Mouse (Mus musculus) stomach, embryonic 16.5 days (tissue): ENCODE data around the gene Gm4737. TPM values are rescaled to one million over a fixed set of nuclear protein-coding genes. Genes with fewer than 3 reads are reported as not detected.

ENCODE experiments used
- ATAC-seq: fragments of 200-750 bp; cut with Nextera tagmentation; 2 replicates; pipeline ENCODE4 v1.8.0; 2017; ENCODE audit warnings: moderate number of reproducible peaks, moderate TSS enrichment; ENCODE audit not compliant: insufficient read depth, low FRiP score
- H3K27ac ChIP-seq: fragments of 300-500 bp; sonication (generic); 2 replicates; pipeline ENCODE4 v1.5.1; 2014; ENCODE audit warnings: low read length
- H3K27me3 ChIP-seq: fragments of 300-500 bp; sonication (generic); 2 replicates; pipeline ENCODE4 v1.6.1; 2014; ENCODE audit warnings: low read length, control low read depth, mixed read lengths; ENCODE audit not compliant: control insufficient read depth, insufficient read depth
- H3K36me3 ChIP-seq: fragments of 300-500 bp; sonication (generic); 2 replicates; pipeline ENCODE4 v1.6.1; 2014; ENCODE audit warnings: low read length; ENCODE audit not compliant: control insufficient read depth, insufficient read depth
- H3K4me1 ChIP-seq: fragments of 300-500 bp; sonication (generic); 2 replicates; pipeline ENCODE4 v1.6.1; 2014; ENCODE audit warnings: low read length, control low read depth, mixed read lengths; ENCODE audit not compliant: control insufficient read depth, insufficient read depth
- H3K4me2 ChIP-seq: fragments of 300-500 bp; sonication (generic); 2 replicates; pipeline ENCODE4 v1.6.1; 2014; ENCODE audit warnings: low read depth, low read length, mixed read lengths
- H3K4me3 ChIP-seq: fragments of 300-500 bp; sonication (generic); replicated peaks from 2 replicates; pipeline ENCODE4 v1.5.1; 2014; ENCODE audit warnings: mild to moderate bottlenecking, low read length
- H3K9ac ChIP-seq: fragments of 300-500 bp; sonication (generic); 2 replicates; pipeline ENCODE4 v1.6.1; 2014; ENCODE audit warnings: low read length
- H3K9me3 ChIP-seq: fragments of 300-500 bp; sonication (generic); replicated peaks from 2 replicates; pipeline ENCODE4 v1.6.1; 2016; ENCODE audit warnings: low read length, control low read depth; ENCODE audit not compliant: control insufficient read depth
- WGBS: fragments of 180-500 bp; shearing (Covaris S2); extraction: QIAGEN DNeasy Blood & Tissue Kit; methylation state at CpG from one replicate; pipeline ENCODE4 v1.1.7; 2014; 5-methylcytosine and 5-hydroxymethylcytosine counted together
- polyA plus RNA-seq: library from polyadenylated mRNA; unstranded; fragments of >200 nt; fragmentation: Nextera tagmentation; extraction: Ambion mirVana; gene quantifications from 2 replicates; pipeline ENCODE4 v1.2.1, GENCODE M21; 2015

Gene Gm4737
- polyA plus RNA-seq, 1 experiment from 2014 or later: 2.3 TPM

DNA sequence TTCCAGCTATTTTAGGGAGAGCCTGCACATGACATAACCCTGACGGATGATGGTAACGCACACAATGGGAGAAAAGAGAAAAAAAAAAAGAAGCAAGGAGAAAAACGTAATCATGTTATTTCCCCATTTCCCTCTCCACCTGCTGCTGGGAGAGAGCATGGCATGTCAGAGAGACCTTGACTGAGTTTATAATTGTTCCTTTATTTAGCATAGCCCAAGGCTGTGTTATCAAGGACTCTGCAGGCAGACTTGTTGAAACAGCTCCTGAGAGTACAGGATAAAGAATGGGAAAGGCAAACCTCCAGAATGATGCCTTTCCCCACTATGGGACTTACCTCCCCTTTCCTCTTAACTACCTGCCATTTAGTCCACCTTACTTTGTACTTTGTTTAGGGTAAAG, 7.9 kb downstream of the Gm4737 start:
- no peak overlapping the region for H3K4me2 ChIP-seq
- H3K36me3 ChIP-seq: no peaks in the 10 kb centered on the region
- WGBS: 23% methylated on average over 3 of the region's 3 CpGs
- no peaks in the 10 kb centered on the region for H3K9me3 ChIP-seq
- ATAC-seq: no peak
- H3K27me3 ChIP-seq: no peaks in the 10 kb centered on the region
- H3K4me1 ChIP-seq: no peaks in the 10 kb centered on the region
- H3K4me3 ChIP-seq: no peak overlapping the region
- H3K27ac ChIP-seq: no peak overlapping the region
- H3K9ac ChIP-seq: no peak overlapping the region

DNA sequence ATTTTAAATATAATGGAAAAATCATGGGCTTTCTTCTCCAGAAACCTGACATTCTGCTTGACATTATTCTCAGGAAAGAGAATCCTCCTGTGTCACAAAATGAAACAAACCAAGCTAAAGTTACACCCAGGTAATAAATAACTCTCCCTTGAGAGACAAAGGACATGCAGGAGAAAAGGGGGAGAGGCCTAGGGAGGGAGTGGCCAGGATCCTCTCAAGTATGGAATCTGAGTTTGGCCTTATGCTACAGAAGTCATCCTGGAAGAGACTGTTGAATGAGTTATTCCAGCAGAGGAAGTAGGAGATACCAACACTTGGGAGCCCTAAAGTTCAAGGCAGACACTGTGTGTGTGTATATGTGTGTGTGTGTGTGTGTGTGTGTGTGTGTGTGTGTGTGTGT, 32.6 kb downstream of the Gm4737 start:
- no peak for ATAC-seq
- no peak overlapping the region for H3K27ac ChIP-seq

DNA sequence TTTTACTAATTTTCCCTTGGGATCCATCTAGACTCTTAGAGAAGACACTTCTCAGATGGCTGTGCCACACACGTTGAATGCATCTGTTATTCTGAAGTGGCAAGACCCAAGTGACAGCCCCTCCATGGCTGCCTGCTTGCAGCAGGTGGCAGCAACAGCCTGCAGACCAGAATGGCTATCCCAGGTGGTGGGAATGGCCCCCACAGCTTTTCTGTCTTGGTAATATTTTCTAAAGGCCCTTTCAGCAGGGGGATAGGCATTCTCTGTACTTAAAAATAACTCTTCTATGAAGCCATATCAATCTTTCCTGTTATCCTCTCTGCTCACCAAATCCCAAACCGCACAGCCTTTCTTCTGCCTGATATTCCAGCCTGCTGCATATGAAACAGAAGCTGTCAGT, 33.5 kb downstream of the Gm4737 start:
- Histone ChIP-seq H3K27ac (no peak overlapping the region), H3K4me3 (no peak overlapping the region), H3K4me2 (no peak overlapping the region), H3K36me3 (no peaks in the 10 kb centered on the region), H3K27me3 (no peaks in the 10 kb centered on the region), H3K4me1 (no peaks in the 10 kb centered on the region), H3K9ac (no peak overlapping the region), H3K9me3 (no peaks in the 10 kb centered on the region)
- 33% methylated on average over 2 of the region's 2 CpGs for WGBS
- no peak for ATAC-seq

More for the DNA sequence above, 32.6 kb downstream of the Gm4737 start:
- Histone ChIP-seq H3K4me3 (no peak overlapping the region), H3K27me3 (no peaks in the 10 kb centered on the region), H3K36me3 (no peaks in the 10 kb centered on the region), H3K9ac (no peak overlapping the region), H3K4me1 (no peaks in the 10 kb centered on the region), H3K4me2 (no peak overlapping the region), H3K9me3 (no peaks in the 10 kb centered on the region)

DNA sequence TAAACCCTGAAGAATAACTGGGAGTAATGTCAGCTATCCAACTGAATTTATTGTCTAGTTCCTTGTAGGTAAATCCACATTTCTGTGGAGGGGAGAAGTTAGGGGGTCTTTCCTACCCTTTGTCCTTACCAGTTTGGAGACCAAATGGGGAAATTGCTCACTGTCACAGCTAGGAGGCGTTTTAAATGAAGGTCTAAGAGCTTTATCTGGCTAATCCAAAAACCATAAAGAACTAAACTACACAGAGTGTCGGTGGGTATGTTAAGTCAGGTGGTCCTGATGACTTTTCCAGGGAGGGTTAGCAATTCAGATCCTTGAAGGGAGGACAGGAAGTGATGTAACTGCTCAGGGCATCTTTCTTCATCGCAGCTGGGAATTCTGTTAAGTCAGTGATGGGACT, 34.3 kb downstream of the Gm4737 start:
- no peak overlapping the region for H3K27ac ChIP-seq
- H3K9me3 ChIP-seq: no peaks in the 10 kb centered on the region
- no peaks in the 10 kb centered on the region for H3K36me3 ChIP-seq
- no peak overlapping the region for H3K4me3 ChIP-seq
- no peak overlapping the region for H3K4me2 ChIP-seq
- no peaks in the 10 kb centered on the region for H3K4me1 ChIP-seq
- H3K27me3 ChIP-seq: no peaks in the 10 kb centered on the region
- no peak for ATAC-seq
- no peak overlapping the region for H3K9ac ChIP-seq
- WGBS: 50% methylated on average over 3 of the region's 3 CpGs

DNA sequence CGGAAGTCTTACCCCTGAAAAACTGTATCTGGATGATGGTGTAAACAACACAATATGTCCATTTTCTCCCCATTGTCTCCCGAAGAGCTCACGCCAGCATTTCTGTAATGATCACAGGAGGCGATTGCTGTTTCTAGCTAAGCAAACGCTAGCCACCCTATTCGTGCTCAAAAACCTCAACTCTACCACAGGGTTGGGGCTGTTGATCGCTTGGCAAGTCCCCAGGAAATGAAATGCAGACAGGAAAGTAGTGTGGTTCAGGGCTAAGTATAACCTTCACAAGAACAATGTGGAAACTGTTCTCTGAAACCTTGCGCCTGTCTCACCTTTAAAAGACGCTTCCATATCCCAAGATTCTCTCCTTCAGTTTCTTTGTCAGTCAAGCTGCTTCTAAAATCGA, 34.9 kb downstream of the Gm4737 start, which contains the start of gene Cd96:
Gene Cd96, minus strand, starts transcription at position 232 of the 400 bp plus-strand sequence.
- no peak within 1 kb of the TSS for H3K4me2 ChIP-seq
- H3K4me1 ChIP-seq: no peaks in the 10 kb centered on the region
- ATAC-seq: no peak
- WGBS: 70% methylated on average over 10 of the region's 10 CpGs
- H3K9me3 ChIP-seq: no peaks in the 10 kb centered on the region
- H3K4me3 ChIP-seq: no peak within 1 kb of the TSS
- no peaks in the 10 kb centered on the region for H3K27me3 ChIP-seq
- no peaks in the 10 kb centered on the region for H3K36me3 ChIP-seq
- no peak within 1 kb of the TSS for H3K27ac ChIP-seq
- no peak within 1 kb of the TSS for H3K9ac ChIP-seq

DNA sequence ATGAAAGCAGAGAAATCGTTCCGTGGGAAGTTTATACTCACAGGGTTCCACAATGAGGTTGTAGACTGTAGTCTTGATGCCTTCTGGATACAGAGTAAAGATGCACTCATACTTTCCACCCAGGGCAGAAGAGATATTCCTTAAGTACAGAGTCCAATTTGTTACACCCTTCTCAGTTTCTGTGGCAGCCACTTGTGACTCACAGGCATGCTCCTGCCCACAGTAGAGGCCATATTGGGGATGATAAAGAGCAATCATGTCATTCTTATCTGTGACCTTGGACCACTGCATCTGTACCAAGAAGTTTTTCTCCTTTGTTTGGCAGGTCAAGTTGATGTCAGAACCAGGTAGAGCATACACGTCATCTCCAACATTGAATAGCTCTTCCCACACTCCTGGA, 37.2 kb downstream of the Gm4737 start:
- Histone ChIP-seq H3K27ac (no peak overlapping the region), H3K36me3 (no peaks in the 10 kb centered on the region), H3K4me3 (no peak overlapping the region), H3K4me2 (no peak overlapping the region), H3K27me3 (no peaks in the 10 kb centered on the region), H3K4me1 (no peaks in the 10 kb centered on the region), H3K9me3 (no peaks in the 10 kb centered on the region), H3K9ac (no peak overlapping the region)
- WGBS: 82% methylated on average over 3 of the region's 3 CpGs
- ATAC-seq: no peak

DNA sequence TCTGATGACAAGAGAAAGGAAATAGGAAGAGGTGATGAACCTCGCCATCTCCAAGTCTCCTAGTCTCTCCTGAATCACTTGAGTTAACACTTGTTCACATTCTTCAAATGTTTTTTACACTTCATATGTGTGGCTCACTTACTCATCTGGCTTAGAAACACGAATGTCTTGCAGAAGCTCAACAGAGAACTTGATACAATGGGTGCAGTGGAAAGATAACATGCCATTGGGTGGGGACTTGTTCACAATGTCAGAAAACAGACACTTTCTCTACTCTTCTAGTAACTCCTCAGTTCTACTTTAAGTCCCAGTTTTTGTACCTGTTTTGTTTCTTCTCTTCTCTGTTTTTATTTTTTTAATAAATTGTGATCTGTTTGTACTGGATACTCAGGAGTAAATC, 40.1 kb downstream of the Gm4737 start:
- no peaks in the 10 kb centered on the region for H3K9me3 ChIP-seq
- no peaks in the 10 kb centered on the region for H3K27me3 ChIP-seq
- no peak overlapping the region for H3K4me2 ChIP-seq
- no peak for ATAC-seq
- H3K4me3 ChIP-seq: no peak overlapping the region
- 66% methylated on average over 2 of the region's 2 CpGs for WGBS
- no peak overlapping the region for H3K27ac ChIP-seq
- H3K9ac ChIP-seq: no peak overlapping the region
- H3K4me1 ChIP-seq: no peaks in the 10 kb centered on the region
- no peaks in the 10 kb centered on the region for H3K36me3 ChIP-seq

DNA sequence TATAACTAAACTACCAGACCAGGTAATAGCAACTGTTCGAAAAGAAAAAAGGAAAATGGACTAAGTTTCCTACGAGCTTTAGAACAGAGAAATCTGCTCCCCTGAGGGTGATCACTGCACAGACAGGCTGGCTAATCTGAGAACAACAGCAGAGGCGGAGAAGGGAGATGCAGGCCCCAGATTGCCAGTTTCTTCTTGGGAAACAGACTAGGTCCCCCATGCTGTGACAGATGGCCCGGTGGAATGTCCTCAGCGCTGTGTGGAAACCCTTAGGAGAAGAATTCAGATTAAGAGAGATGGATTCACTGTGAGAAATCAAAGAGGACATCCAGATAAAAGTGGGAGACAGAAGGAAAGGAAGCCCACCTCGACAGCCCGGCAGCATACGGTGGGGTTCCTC, 45.3 kb downstream of the Gm4737 start:
- Histone ChIP-seq H3K4me2 (no peak overlapping the region), H3K4me1 (no peaks in the 10 kb centered on the region), H3K9ac (no peak overlapping the region), H3K27ac (no peak overlapping the region), H3K4me3 (no peak overlapping the region), H3K9me3 (no peaks in the 10 kb centered on the region), H3K36me3 (no peaks in the 10 kb centered on the region), H3K27me3 (no peaks in the 10 kb centered on the region)
- 61% methylated on average over 8 of the region's 8 CpGs for WGBS
- ATAC-seq: no peak

DNA sequence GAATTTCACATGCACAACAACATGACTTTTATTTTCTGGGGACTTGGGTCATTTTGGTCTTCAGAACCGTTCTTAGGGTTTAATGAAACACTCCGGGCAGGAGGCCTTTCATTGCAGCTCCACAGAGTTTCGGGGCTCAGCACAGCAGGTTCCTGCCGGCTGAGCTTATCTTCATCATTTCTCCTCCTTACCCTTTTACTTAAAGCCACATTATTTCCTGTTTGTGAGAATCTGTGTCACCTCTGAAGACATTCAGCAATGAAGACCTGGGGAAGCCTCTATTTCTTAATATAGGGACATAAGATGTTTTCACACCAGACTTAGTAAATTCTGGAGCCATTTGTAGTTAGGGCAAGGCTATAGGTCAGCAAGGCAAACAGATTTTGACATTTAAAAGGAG, 47.4 kb downstream of the Gm4737 start:
- Histone ChIP-seq H3K4me3 (no peak overlapping the region), H3K27ac (no peak overlapping the region), H3K9ac (no peak overlapping the region), H3K4me2 (no peak overlapping the region), H3K27me3 (no peaks in the 10 kb centered on the region), H3K9me3 (no peaks in the 10 kb centered on the region), H3K36me3 (no peaks in the 10 kb centered on the region), H3K4me1 (no peaks in the 10 kb centered on the region)
- 81% methylated on average over 4 of the region's 4 CpGs for WGBS
- no peak for ATAC-seq

DNA sequence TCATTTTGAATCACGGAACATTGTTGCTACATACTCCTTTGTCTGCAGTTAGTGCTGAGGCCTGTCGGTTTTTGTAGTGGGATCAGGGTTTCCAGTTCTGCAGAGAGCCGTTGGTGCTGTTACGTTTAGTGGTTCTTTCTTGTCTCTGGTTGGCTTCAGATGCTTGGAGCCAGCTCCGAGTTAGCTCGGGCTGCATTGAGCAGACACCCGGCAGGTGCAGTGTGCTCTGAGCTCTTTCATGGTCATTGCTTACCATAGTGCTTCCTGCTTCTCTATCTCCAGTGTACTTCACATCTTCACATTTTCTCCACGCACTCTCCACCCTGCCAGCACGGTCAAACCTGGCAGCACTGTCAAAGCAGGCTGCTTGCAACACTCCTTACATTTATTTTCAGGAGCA, 50.4 kb downstream of the Gm4737 start:
- no peak for ATAC-seq
- H3K4me3 ChIP-seq: no peak overlapping the region
- H3K4me1 ChIP-seq: no peaks in the 10 kb centered on the region
- H3K27me3 ChIP-seq: no peaks in the 10 kb centered on the region
- H3K9ac ChIP-seq: no peak overlapping the region
- no peaks in the 10 kb centered on the region for H3K36me3 ChIP-seq
- 77% methylated on average over 9 of the region's 9 CpGs for WGBS
- no peak overlapping the region for H3K4me2 ChIP-seq
- H3K27ac ChIP-seq: no peak overlapping the region
- no peaks in the 10 kb centered on the region for H3K9me3 ChIP-seq
